Mouse (Mus musculus) c-Kit-positive CD71-negative TER-119-negative erythroid progenitor cells, embryonic 14.5 days (primary cell): ENCODE measurements around the gene Otp.

Experiments used
- DNase-seq: peaks from one replicate; pipeline ENCODE4 v3.0.0-alpha.2; 2013; ENCODE audit warnings: low read depth

Otp gene

GRCm38 (mm10) chr13:94874039-94874425 is 1.4 kb upstream of the Otp start:
- no peak for DNase-seq

- DNase-seq: no peak
Measured at GRCm38 (mm10) chr13:94874656-94875395, 576 bp upstream of the Otp start.

- DNase-seq: no peak
Measured at GRCm38 (mm10) chr13:94876286-94877210, 1.1 kb downstream of the Otp start.

GRCm38 (mm10) chr13:94877211-94877590 is 1.8 kb downstream of the Otp start:
- no peak for DNase-seq

GRCm38 (mm10) chr13:94877991-94878745 is 2.8 kb downstream of the Otp start:
- peak; percentile 50 for DNase-seq

GRCm38 (mm10) chr13:94881201-94881600 is 5.8 kb downstream of the Otp start:
- no peak for DNase-seq

GRCm38 (mm10) chr13:94882221-94882620 is 6.8 kb downstream of the Otp start:
- DNase-seq: no peak

GRCm38 (mm10) chr13:94882711-94883145 is 7.3 kb downstream of the Otp start:
- no peak for DNase-seq

- DNase-seq: no peak
Measured at GRCm38 (mm10) chr13:94883163-94883965, 8.0 kb downstream of the Otp start.

GRCm38 (mm10) chr13:94883966-94884960 is 8.9 kb downstream of the Otp start:
- DNase-seq: no peak

GRCm38 (mm10) chr13:94885291-94886235 is 10.2 kb downstream of the Otp start:
- no peak for DNase-seq

GRCm38 (mm10) chr13:94907841-94908240 is 32.4 kb downstream of the Otp start:
- no peak for DNase-seq

- DNase-seq: no peak
Measured at GRCm38 (mm10) chr13:94912961-94913360, 37.6 kb downstream of the Otp start.

- DNase-seq: no peak
Measured at GRCm38 (mm10) chr13:94915654-94916053, 40.3 kb downstream of the Otp start.

GRCm38 (mm10) chr13:94928086-94928485 is 52.7 kb downstream of the Otp start:
- DNase-seq: no peak
